Mouse (Mus musculus): ENCODE results near the gene 4931400O07Rik. TPM values are rescaled to one million over a fixed set of nuclear protein-coding genes. Genes with fewer than 3 reads are reported as not detected.

Gene 4931400O07Rik
- total RNA-seq (2021): not detected
- long read RNA-seq, experiment 1: 0 reads
- long read RNA-seq, experiment 2: 0 reads

DNA sequence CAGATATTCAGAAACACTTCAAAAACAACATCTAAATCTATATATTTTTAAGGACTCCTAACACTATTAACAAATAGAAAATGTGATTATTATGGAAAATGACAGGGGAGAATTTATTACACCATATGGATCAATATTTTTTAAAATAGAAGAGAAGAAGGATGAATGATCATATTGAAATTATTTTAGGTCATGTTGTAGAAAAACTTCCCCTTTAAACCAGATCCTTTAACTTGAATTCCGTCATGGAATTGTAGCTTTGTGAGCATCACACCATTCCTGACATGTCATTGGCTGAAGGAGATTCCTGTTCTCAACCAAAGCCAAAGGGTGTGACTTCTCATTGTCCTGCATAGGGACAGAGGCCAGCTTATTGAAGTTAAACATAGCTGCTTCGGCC, at the start of gene 4931400O07Rik:
Gene 4931400O07Rik (plus strand): TSS at position 301 of the 400 bp plus-strand sequence.
- DNase-seq (ENCODE audit: low spot score in 2 of 2): no peak

Other genes with a start within 250 kb of the 4931400O07Rik start
- gene 4933402E13Rik, start 184.5 kb upstream of the 4931400O07Rik start, total RNA-seq (2021): not detected

All from gastrocnemius, postnatal 4 days (tissue).